19 mouse cellular contexts compared by ENCODE assay signal in the genomic region with DNA sequence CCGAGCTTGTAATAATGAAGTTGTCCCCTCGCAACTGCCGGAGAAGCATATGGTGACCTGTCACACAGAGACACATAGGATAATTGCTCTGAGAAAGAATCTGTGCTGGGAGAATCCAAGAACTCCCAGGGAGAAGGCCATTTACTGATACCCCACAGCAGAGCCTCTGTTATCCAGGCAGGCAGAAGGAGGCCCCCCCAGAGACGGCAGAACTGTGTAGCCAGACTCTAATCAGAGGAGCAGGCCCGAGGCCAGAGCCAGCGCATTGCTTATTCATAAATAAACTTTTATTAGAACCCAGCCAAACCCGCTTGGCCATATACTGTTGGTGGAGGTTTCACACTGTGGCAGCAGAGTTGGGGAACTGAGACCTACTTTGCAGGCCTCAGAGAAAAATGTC.
DNase-seq lines count a peak whose midpoint lies in the region; ATAC-seq lines count a peak whose summit lies in the region.
"Had no signal": no experiment of that assay in that cellular context is flagged by ENCODE, and none has a peak within 500 bp of the region (broad histone marks: within the 10 kb centered on the region; RNA-seq: fewer than 3 reads in every experiment).

No protein-coding gene starts in this region.

- no peak for DNase-seq in forebrain, embryonic 10.5 days (ENCODE audit: extremely low spot score, low spot score)
- DNase-seq in forebrain, embryonic 11.5 days (ENCODE audit: low spot score), result no peak
- DNase-seq in frontal cortex, adult 2 months (ENCODE audit: extremely low spot score in 1 of 2, low spot score in 1 of 2), result no peak
- DNase-seq in adrenal gland, adult (ENCODE audit: inconsistent age in 2 of 2, low spot score in 1 of 2), result no peak
- DNase-seq in testis, postnatal 14 days (ENCODE audit: low spot score), result no peak
- DNase-seq: adrenal gland, postnatal 14 days; heart, postnatal 4 days; kidney, adult 11 months; kidney, postnatal 14 days; lung, postnatal 36 days; spleen, adult 18-20 months; thymus, postnatal 4 days had no signal

- ATAC-seq in forebrain, embryonic 11.5 days (replicated peaks; ENCODE audit: low FRiP score), result no peak
- ATAC-seq in neural tube, embryonic 14.5 days (ENCODE audit: low read depth), result no peak
- ATAC-seq in neural tube, embryonic 15.5 days (ENCODE audit: low FRiP score), result no peak
- no peak for ATAC-seq in limb, embryonic 12.5 days (ENCODE audit: insufficient number of reproducible peaks, insufficient read depth, low FRiP score, low TSS enrichment, low read depth)

- no peak overlapping the region for H3K9ac ChIP-seq in forebrain, embryonic 11.5 days (ENCODE audit: low read length)
- no peak overlapping the region for H3K9ac ChIP-seq in neural tube, embryonic 14.5 days (replicated peaks; ENCODE audit: low read depth, low read length)
- no peak overlapping the region for H3K9ac ChIP-seq in neural tube, embryonic 15.5 days (replicated peaks)
- no peak overlapping the region for H3K9ac ChIP-seq in limb, embryonic 12.5 days (replicated peaks)
- H3K9ac ChIP-seq: embryonic facial prominence, embryonic 12.5 days; heart, embryonic 13.5 days; liver, embryonic 14.5 days; stomach, embryonic 15.5 days had no signal

- H3K4me2 ChIP-seq in forebrain, embryonic 11.5 days (ENCODE audit: low read depth, low read length, severe bottlenecking), result no peak overlapping the region
- H3K4me2 ChIP-seq in neural tube, embryonic 14.5 days (ENCODE audit: low read depth, low read length), result no peak overlapping the region
- no peak overlapping the region for H3K4me2 ChIP-seq in neural tube, embryonic 15.5 days
- H3K4me2 ChIP-seq in limb, embryonic 12.5 days, result no peak overlapping the region
- H3K4me2 ChIP-seq: embryonic facial prominence, embryonic 12.5 days; heart, embryonic 13.5 days; stomach, embryonic 15.5 days had no signal

- 0 out of 2 replicates have a peak, but pooled peaks cover 4% of the 10 kb centered on the region for H3K4me1 ChIP-seq in forebrain, embryonic 10.5 days
- H3K4me1 ChIP-seq in forebrain, embryonic 11.5 days (replicated peaks; ENCODE audit: control insufficient read depth, insufficient read depth, low read length), result no peaks in the 10 kb centered on the region
- H3K4me1 ChIP-seq in neural tube, embryonic 14.5 days (ENCODE audit: control insufficient read depth, insufficient read depth, low read length), result no peaks in the 10 kb centered on the region
- H3K4me1 ChIP-seq in neural tube, embryonic 15.5 days, result peaks cover 12% of the 10 kb centered on the region
- peaks cover 21% of the 10 kb centered on the region for H3K4me1 ChIP-seq in limb, embryonic 12.5 days (replicated peaks)
- H3K4me1 ChIP-seq: embryonic facial prominence, embryonic 12.5 days had no signal

- no peaks in the 10 kb centered on the region for H3K27me3 ChIP-seq in forebrain, embryonic 10.5 days (ENCODE audit: poor library complexity, severe bottlenecking)
- no peaks in the 10 kb centered on the region for H3K27me3 ChIP-seq in forebrain, embryonic 11.5 days (ENCODE audit: control insufficient read depth, insufficient read depth, low read length)
- no peaks in the 10 kb centered on the region for H3K27me3 ChIP-seq in neural tube, embryonic 14.5 days (ENCODE audit: control insufficient read depth, insufficient read depth, low read length)
- H3K27me3 ChIP-seq in neural tube, embryonic 15.5 days (replicated peaks), result no peaks in the 10 kb centered on the region
- peaks cover 4% of the 10 kb centered on the region for H3K27me3 ChIP-seq in limb, embryonic 12.5 days
- H3K27me3 ChIP-seq: embryonic facial prominence, embryonic 12.5 days; heart, embryonic 13.5 days; stomach, embryonic 15.5 days had no signal

- H3K27ac ChIP-seq in forebrain, embryonic 10.5 days, result 0 out of 2 replicates have a peak overlapping the region, but pooled peaks have one; percentile 51
- no peak overlapping the region for H3K27ac ChIP-seq in forebrain, embryonic 11.5 days (ENCODE audit: low read depth, low read length)
- H3K27ac ChIP-seq in neural tube, embryonic 14.5 days (ENCODE audit: low read depth, low read length), result 0 out of 2 replicates have a peak overlapping the region, but pooled peaks have one; percentile 16
- no peak overlapping the region for H3K27ac ChIP-seq in neural tube, embryonic 15.5 days (replicated peaks)
- H3K27ac ChIP-seq in limb, embryonic 12.5 days, result peak overlapping the region; percentile 62; the same call in 1 of the 2 replicates
- H3K27ac ChIP-seq: embryonic facial prominence, embryonic 12.5 days; heart, embryonic 13.5 days; liver, embryonic 14.5 days; stomach, embryonic 15.5 days had no signal

- peaks cover 4% of the 10 kb centered on the region; the same call in 1 of the 2 replicates for H3K9me3 ChIP-seq in forebrain, embryonic 10.5 days
- no peaks in the 10 kb centered on the region; the same call in 1 of the 2 replicates for H3K9me3 ChIP-seq in forebrain, embryonic 11.5 days (ENCODE audit: control insufficient read depth, low read length)
- no peaks in the 10 kb centered on the region for H3K9me3 ChIP-seq in neural tube, embryonic 14.5 days (ENCODE audit: control insufficient read depth, low read length)
- H3K9me3 ChIP-seq in neural tube, embryonic 15.5 days (replicated peaks), result no peaks in the 10 kb centered on the region
- H3K9me3 ChIP-seq in limb, embryonic 12.5 days, result peaks cover 12% of the 10 kb centered on the region; the same call in 1 of the 2 replicates
- H3K9me3 ChIP-seq: stomach, embryonic 15.5 days had no signal

- 89% methylated on average over 7 of the region's 7 CpGs for WGBS in forebrain, embryonic 10.5 days
- WGBS in forebrain, embryonic 11.5 days, result 89% methylated on average over 7 of the region's 7 CpGs
- WGBS in neural tube, embryonic 14.5 days, result 22% methylated on average over 7 of the region's 7 CpGs
- 29% methylated on average over 7 of the region's 7 CpGs for WGBS in neural tube, embryonic 15.5 days
- WGBS in limb, embryonic 12.5 days, result 40% methylated on average over 7 of the region's 7 CpGs

- no peak overlapping the region for H3K4me3 ChIP-seq in forebrain, embryonic 10.5 days
- no peak overlapping the region for H3K4me3 ChIP-seq in forebrain, embryonic 11.5 days (ENCODE audit: low read depth, low read length)
- H3K4me3 ChIP-seq in neural tube, embryonic 14.5 days (ENCODE audit: low read depth, low read length), result no peak overlapping the region
- no peak overlapping the region for H3K4me3 ChIP-seq in neural tube, embryonic 15.5 days (replicated peaks)
- no peak overlapping the region for H3K4me3 ChIP-seq in limb, embryonic 12.5 days (replicated peaks)
- H3K4me3 ChIP-seq: embryonic facial prominence, embryonic 12.5 days; heart, embryonic 13.5 days; stomach, embryonic 15.5 days had no signal

- H3K36me3 ChIP-seq in forebrain, embryonic 10.5 days (replicated peaks), result no peaks in the 10 kb centered on the region
- no peaks in the 10 kb centered on the region for H3K36me3 ChIP-seq in forebrain, embryonic 11.5 days (ENCODE audit: control insufficient read depth, insufficient read depth, low read length)
- no peaks in the 10 kb centered on the region for H3K36me3 ChIP-seq in neural tube, embryonic 14.5 days (ENCODE audit: control insufficient read depth, insufficient read depth, low read length)
- no peaks in the 10 kb centered on the region for H3K36me3 ChIP-seq in neural tube, embryonic 15.5 days
- no peaks in the 10 kb centered on the region for H3K36me3 ChIP-seq in limb, embryonic 12.5 days
- H3K36me3 ChIP-seq: embryonic facial prominence, embryonic 12.5 days; heart, embryonic 13.5 days; stomach, embryonic 15.5 days had no signal

Comparison
In these comparisons a context has a peak if more than half of its experiments do, and no peak if none do; other contexts are left out.
1. H3K27ac ChIP-seq: peak in forebrain, embryonic 10.5 days (single experiment), neural tube, embryonic 14.5 days (single experiment) and limb, embryonic 12.5 days (single experiment); none in forebrain, embryonic 11.5 days (single experiment) and neural tube, embryonic 15.5 days (single experiment).